Mouse (Mus musculus): ENCODE results near the gene Tmem30b. TPM values are rescaled to one million over a fixed set of nuclear protein-coding genes. Genes with fewer than 3 reads are reported as not detected.

Tmem30b gene
- polyA plus RNA-seq, 1 experiment from 2014 or later = 0.27 TPM

DNA sequence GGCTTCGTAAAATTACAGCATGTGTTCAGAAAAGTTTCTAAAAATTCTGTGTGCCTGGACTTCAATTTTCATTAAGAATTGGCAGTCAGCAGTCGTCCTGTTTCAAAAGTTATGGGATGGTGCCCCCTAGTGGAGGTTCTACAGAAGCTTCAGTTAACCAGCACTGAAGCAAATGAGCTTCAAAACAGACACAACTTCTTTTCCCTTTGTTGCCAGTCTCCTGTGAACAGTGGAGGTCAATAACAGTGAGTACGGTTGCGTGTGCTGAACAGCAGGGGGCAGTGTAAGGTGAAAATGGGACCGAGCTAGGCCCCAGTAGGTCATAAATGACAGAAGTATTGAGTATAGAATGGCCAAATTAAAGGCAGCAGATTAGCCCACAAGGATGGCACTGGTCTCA, 8.0 kb upstream of the Tmem30b start:
- Histone ChIP-seq H3K36me3 (ENCODE audit: control insufficient read depth, insufficient read depth, low read length) (no peaks in the 10 kb centered on the region), H3K4me1 (ENCODE audit: control insufficient read depth in 2 of 2, insufficient read depth in 2 of 2, low read length in 2 of 2) (no peaks in the 10 kb centered on the region), H3K9ac (ENCODE audit: low read length) (no peak overlapping the region), H3K9me3 (ENCODE audit: control insufficient read depth, low read length) (no peaks in the 10 kb centered on the region), H3K4me2 (ENCODE audit: low read length) (no peak overlapping the region), H3K27ac (replicated peaks in 1 of 2; ENCODE audit: control insufficient read depth in 1 of 2, insufficient read depth in 1 of 2, low read depth in 2 of 2, low read length in 2 of 2) (no peak overlapping the region), H3K27me3 (ENCODE audit: control insufficient read depth, insufficient read depth, low read length) (peaks cover 13% of the 10 kb centered on the region), H3K4me3 (ENCODE audit: control insufficient read depth in 1 of 2, insufficient read depth in 1 of 2, low read depth in 1 of 2, low read length in 2 of 2) (no peak overlapping the region)
- WGBS = 4% methylated on average over 5 of the region's 5 CpGs
- 0 out of 2 replicates have a peak, but pooled peaks have one; percentile 43 for ATAC-seq (ENCODE audit: insufficient number of reproducible peaks, insufficient read depth, low FRiP score, low read depth)

DNA sequence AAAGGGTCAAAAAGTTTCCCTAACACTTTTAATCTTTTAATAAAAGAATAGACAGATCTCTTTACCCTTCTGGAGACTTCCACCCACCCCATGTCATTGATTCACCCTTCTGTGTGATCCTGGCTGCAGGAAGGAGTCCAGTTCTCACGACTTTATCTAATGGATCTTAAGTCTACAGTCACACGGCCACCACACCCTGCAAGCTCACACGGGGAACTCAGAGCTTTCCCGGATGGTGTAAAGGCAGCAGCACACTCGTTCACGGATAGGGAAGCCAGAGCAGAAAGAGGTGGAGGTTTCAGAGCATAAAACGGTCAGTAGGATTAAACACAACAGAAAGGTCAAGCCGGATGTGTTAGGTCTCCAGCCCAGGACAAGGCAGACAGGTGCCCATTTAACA, 2.1 kb upstream of the Tmem30b start:
- peaks cover 72% of the 10 kb centered on the region for H3K27me3 ChIP-seq (ENCODE audit: control insufficient read depth, insufficient read depth, low read length)

GRCm38 (mm10) chr12:73547646-73548045, 1.5 kb upstream of the Tmem30b start:
- 33% methylated on average over 10 of the region's 10 CpGs for WGBS

More for the DNA sequence above, 2.1 kb upstream of the Tmem30b start:
- H3K4me1 ChIP-seq (ENCODE audit: control insufficient read depth in 2 of 2, insufficient read depth in 2 of 2, low read length in 2 of 2) = peaks cover 2 to 12% of the 10 kb centered on the region in 2 experiments; a peak in 2 of 4 replicates
- no peak overlapping the region for H3K27ac ChIP-seq (replicated peaks in 1 of 2; ENCODE audit: control insufficient read depth in 1 of 2, insufficient read depth in 1 of 2, low read depth in 2 of 2, low read length in 2 of 2)
- no peak overlapping the region for H3K4me2 ChIP-seq (ENCODE audit: low read length)
- 59% methylated on average over 8 of the region's 8 CpGs for WGBS
- no peaks in the 10 kb centered on the region for H3K36me3 ChIP-seq (ENCODE audit: control insufficient read depth, insufficient read depth, low read length)
- no peaks in the 10 kb centered on the region for H3K9me3 ChIP-seq (ENCODE audit: control insufficient read depth, low read length)
- H3K4me3 ChIP-seq (ENCODE audit: control insufficient read depth in 1 of 2, insufficient read depth in 1 of 2, low read depth in 1 of 2, low read length in 2 of 2) = no peak overlapping the region
- no peak overlapping the region for H3K9ac ChIP-seq (ENCODE audit: low read length)
- ATAC-seq (ENCODE audit: insufficient number of reproducible peaks, insufficient read depth, low FRiP score, low read depth) = no peak

GRCm38 (mm10) chr12:73545672-73546085, 513 bp downstream of the Tmem30b start:
- WGBS = under 1% methylated on average over 52 of the region's 55 CpGs
- ATAC-seq (ENCODE audit: insufficient number of reproducible peaks, insufficient read depth, low FRiP score, low read depth) = peak; percentile 31; the same call in 1 of the 2 replicates
- no peak overlapping the region for H3K27ac ChIP-seq (replicated peaks in 1 of 2; ENCODE audit: control insufficient read depth in 1 of 2, insufficient read depth in 1 of 2, low read depth in 2 of 2, low read length in 2 of 2)

More at GRCm38 (mm10) chr12:73547646-73548045, 1.5 kb upstream of the Tmem30b start:
- ATAC-seq (ENCODE audit: insufficient number of reproducible peaks, insufficient read depth, low FRiP score, low read depth) = no peak
- Histone ChIP-seq H3K36me3 (ENCODE audit: control insufficient read depth, insufficient read depth, low read length) (no peaks in the 10 kb centered on the region), H3K9me3 (ENCODE audit: control insufficient read depth, low read length) (no peaks in the 10 kb centered on the region), H3K9ac (ENCODE audit: low read length) (no peak overlapping the region), H3K27me3 (ENCODE audit: control insufficient read depth, insufficient read depth, low read length) (peaks cover 78% of the 10 kb centered on the region), H3K27ac (replicated peaks in 1 of 2; ENCODE audit: control insufficient read depth in 1 of 2, insufficient read depth in 1 of 2, low read depth in 2 of 2, low read length in 2 of 2) (no peak overlapping the region), H3K4me1 (ENCODE audit: control insufficient read depth in 2 of 2, insufficient read depth in 2 of 2, low read length in 2 of 2) (peaks cover 2 to 12% of the 10 kb centered on the region in 2 experiments; a peak in 2 of 4 replicates), H3K4me3 (ENCODE audit: control insufficient read depth in 1 of 2, insufficient read depth in 1 of 2, low read depth in 1 of 2, low read length in 2 of 2) (no peak overlapping the region), H3K4me2 (ENCODE audit: low read length) (no peak overlapping the region)

GRCm38 (mm10) chr12:73544736-73545671, 1.2 kb downstream of the Tmem30b start:
- Histone ChIP-seq H3K4me3 (ENCODE audit: control insufficient read depth in 1 of 2, insufficient read depth in 1 of 2, low read depth in 1 of 2, low read length in 2 of 2) (peak overlapping the region; percentile 39 to 53), H3K9ac (ENCODE audit: low read length) (peak overlapping the region; percentile 68; the same call in 1 of the 2 replicates), H3K4me2 (ENCODE audit: low read length) (peak overlapping the region; percentile 84), H3K27me3 (ENCODE audit: control insufficient read depth, insufficient read depth, low read length) (peaks cover 85% of the 10 kb centered on the region), H3K27ac (replicated peaks in 1 of 2; ENCODE audit: control insufficient read depth in 1 of 2, insufficient read depth in 1 of 2, low read depth in 2 of 2, low read length in 2 of 2) (no peak overlapping the region), H3K4me1 (ENCODE audit: control insufficient read depth in 2 of 2, insufficient read depth in 2 of 2, low read length in 2 of 2) (peaks cover 2 to 12% of the 10 kb centered on the region in 2 experiments; a peak in 2 of 4 replicates), H3K36me3 (ENCODE audit: control insufficient read depth, insufficient read depth, low read length) (no peaks in the 10 kb centered on the region), H3K9me3 (ENCODE audit: control insufficient read depth, low read length) (no peaks in the 10 kb centered on the region)
- 13% methylated on average over 48 of the region's 48 CpGs for WGBS
- no peak for ATAC-seq (ENCODE audit: insufficient number of reproducible peaks, insufficient read depth, low FRiP score, low read depth)

More at GRCm38 (mm10) chr12:73545672-73546085, 513 bp downstream of the Tmem30b start:
- Histone ChIP-seq H3K36me3 (ENCODE audit: control insufficient read depth, insufficient read depth, low read length) (no peaks in the 10 kb centered on the region), H3K4me1 (ENCODE audit: control insufficient read depth in 2 of 2, insufficient read depth in 2 of 2, low read length in 2 of 2) (peaks cover 2 to 12% of the 10 kb centered on the region in 2 experiments; a peak in 2 of 4 replicates), H3K9ac (ENCODE audit: low read length) (peak overlapping the region; percentile 68), H3K4me2 (ENCODE audit: low read length) (peak overlapping the region; percentile 84), H3K4me3 (ENCODE audit: control insufficient read depth in 1 of 2, insufficient read depth in 1 of 2, low read depth in 1 of 2, low read length in 2 of 2) (peak overlapping the region; percentile 39 to 53), H3K27me3 (ENCODE audit: control insufficient read depth, insufficient read depth, low read length) (peaks cover 92% of the 10 kb centered on the region), H3K9me3 (ENCODE audit: control insufficient read depth, low read length) (no peaks in the 10 kb centered on the region)

DNA sequence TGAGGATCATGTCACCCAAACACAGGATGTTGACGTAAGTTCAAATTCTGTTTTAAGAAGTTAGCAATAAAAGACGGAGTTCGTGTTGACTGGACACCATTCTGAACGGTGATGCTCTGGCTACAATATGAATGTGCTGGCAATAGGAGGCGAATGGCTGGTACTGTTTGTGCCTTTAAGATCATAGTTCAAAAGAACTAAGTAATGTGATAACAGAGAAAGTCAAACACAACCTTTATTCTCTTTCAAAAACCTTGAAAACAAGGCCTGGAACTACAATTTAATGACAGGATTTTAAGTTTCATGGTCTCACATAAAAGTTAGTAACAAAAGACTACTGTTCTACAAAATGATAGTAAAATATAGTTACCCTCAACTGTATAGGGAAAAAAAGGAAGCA, 3.0 kb downstream of the Tmem30b start:
- WGBS = 88% methylated on average over 5 of the region's 5 CpGs
- Histone ChIP-seq H3K9ac (ENCODE audit: low read length) (no peak overlapping the region), H3K4me2 (ENCODE audit: low read length) (no peak overlapping the region), H3K9me3 (ENCODE audit: control insufficient read depth, low read length) (no peaks in the 10 kb centered on the region), H3K4me3 (ENCODE audit: control insufficient read depth in 1 of 2, insufficient read depth in 1 of 2, low read depth in 1 of 2, low read length in 2 of 2) (no peak overlapping the region), H3K4me1 (ENCODE audit: control insufficient read depth in 2 of 2, insufficient read depth in 2 of 2, low read length in 2 of 2) (peaks cover 2 to 12% of the 10 kb centered on the region in 2 experiments; a peak in 2 of 4 replicates), H3K27ac (replicated peaks in 1 of 2; ENCODE audit: control insufficient read depth in 1 of 2, insufficient read depth in 1 of 2, low read depth in 2 of 2, low read length in 2 of 2) (no peak overlapping the region), H3K36me3 (ENCODE audit: control insufficient read depth, insufficient read depth, low read length) (no peaks in the 10 kb centered on the region), H3K27me3 (ENCODE audit: control insufficient read depth, insufficient read depth, low read length) (peaks cover 70% of the 10 kb centered on the region)
- no peak for ATAC-seq (ENCODE audit: insufficient number of reproducible peaks, insufficient read depth, low FRiP score, low read depth)

DNA sequence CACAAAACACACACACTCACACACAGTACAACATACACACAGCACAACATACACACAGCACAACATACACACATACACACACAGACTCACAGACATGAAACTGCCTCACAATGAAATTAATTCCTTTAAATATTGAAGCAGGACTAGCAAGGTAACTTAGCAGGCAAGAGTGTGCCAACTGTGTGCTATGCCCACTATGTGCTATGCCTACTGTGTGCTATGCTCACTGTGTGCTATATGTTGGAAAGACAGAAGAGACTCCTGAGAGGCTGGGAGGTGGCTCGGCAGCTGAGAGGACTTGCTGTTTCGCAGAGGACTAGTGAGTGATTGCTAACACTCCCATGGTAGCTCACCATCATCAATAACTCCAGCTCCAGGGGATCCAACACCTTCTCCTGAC, 5.8 kb downstream of the Tmem30b start:
- H3K27me3 ChIP-seq (ENCODE audit: control insufficient read depth, insufficient read depth, low read length) = peaks cover 42% of the 10 kb centered on the region
- WGBS = 91% methylated on average over 2 of the region's 2 CpGs
- ATAC-seq (ENCODE audit: insufficient number of reproducible peaks, insufficient read depth, low FRiP score, low read depth) = peak; percentile 73; the same call in 1 of the 2 replicates

More for the DNA sequence above, 5.8 kb downstream of the Tmem30b start:
- H3K9me3 ChIP-seq (ENCODE audit: control insufficient read depth, low read length) = no peaks in the 10 kb centered on the region
- peaks cover 5 to 6% of the 10 kb centered on the region in 2 experiments; a peak in 2 of 4 replicates for H3K4me1 ChIP-seq (ENCODE audit: control insufficient read depth in 2 of 2, insufficient read depth in 2 of 2, low read length in 2 of 2)
- no peak overlapping the region for H3K9ac ChIP-seq (ENCODE audit: low read length)
- H3K36me3 ChIP-seq (ENCODE audit: control insufficient read depth, insufficient read depth, low read length) = no peaks in the 10 kb centered on the region
- H3K4me3 ChIP-seq (ENCODE audit: control insufficient read depth in 1 of 2, insufficient read depth in 1 of 2, low read depth in 1 of 2, low read length in 2 of 2) = no peak overlapping the region
- no peak overlapping the region for H3K4me2 ChIP-seq (ENCODE audit: low read length)
- H3K27ac ChIP-seq (replicated peaks in 1 of 2; ENCODE audit: control insufficient read depth in 1 of 2, insufficient read depth in 1 of 2, low read depth in 2 of 2, low read length in 2 of 2) = no peak overlapping the region

Data from heart, embryonic 14.5 days (tissue).